Mouse (Mus musculus): Measurements from ENCODE around the gene Pla2g2d. TPM values are rescaled to one million over a fixed set of nuclear protein-coding genes. Genes with fewer than 3 reads are reported as not detected.

Gene Pla2g2d
- polyA plus RNA-seq, 1 experiment from 2014 or later, result 1.5 TPM

DNA sequence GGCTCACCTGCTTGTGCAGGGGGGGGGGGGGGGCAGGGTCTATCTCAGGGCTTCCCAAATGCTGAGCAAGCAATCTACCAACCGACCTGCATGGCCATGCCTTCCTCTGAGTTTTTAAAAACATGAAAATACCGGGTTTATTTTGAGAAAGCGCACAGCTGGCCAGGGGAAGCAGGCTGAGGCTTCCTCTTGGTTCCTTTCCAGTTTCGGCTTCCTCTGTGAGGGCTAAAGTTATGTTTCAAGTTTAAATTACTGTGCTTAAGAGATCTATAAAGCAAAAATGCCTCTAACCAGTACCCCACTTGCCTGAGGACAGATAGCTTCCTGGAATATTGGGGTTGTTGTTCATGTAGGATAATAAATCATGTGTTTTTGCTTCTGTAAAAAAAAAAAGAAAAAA is 10.6 kb downstream of the Pla2g2d start:
- ATAC-seq (ENCODE audit: low FRiP score, low read depth), result no peak
- no peaks in the 10 kb centered on the region; the same call in 1 of the 2 replicates for H3K27me3 ChIP-seq (replicated peaks)
- H3K9ac ChIP-seq, result no peak overlapping the region
- no peaks in the 10 kb centered on the region for H3K9me3 ChIP-seq
- H3K4me3 ChIP-seq, result no peak overlapping the region
- no peaks in the 10 kb centered on the region for H3K36me3 ChIP-seq
- H3K27ac ChIP-seq, result no peak overlapping the region
- no peaks in the 10 kb centered on the region for H3K4me1 ChIP-seq
- WGBS, result 70% methylated on average over 4 of the region's 4 CpGs
- no peak overlapping the region for H3K4me2 ChIP-seq (replicated peaks)

DNA sequence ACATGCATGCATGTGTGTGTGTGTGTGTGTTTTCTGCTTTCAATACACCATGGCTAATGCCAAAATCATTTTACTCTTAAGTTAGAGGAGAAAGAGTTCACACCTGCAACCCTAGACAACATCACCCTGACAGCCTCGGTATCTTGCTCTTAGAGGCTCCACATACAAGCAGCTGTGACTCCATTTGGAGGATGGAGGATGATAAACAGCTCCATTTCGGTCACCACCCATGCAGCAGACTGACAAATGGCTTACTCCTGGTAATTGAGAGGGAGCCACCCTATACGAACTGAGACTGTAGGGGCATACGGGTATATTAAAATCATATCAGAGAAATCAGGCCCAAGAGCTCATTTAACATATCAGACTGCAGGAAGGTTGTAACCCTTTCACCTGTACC is 12.8 kb downstream of the Pla2g2d start:
- Histone ChIP-seq H3K4me2 (replicated peaks) (no peak overlapping the region), H3K4me1 (no peaks in the 10 kb centered on the region), H3K9me3 (no peaks in the 10 kb centered on the region), H3K36me3 (no peaks in the 10 kb centered on the region), H3K9ac (no peak overlapping the region), H3K27ac (no peak overlapping the region), H3K27me3 (replicated peaks) (no peaks in the 10 kb centered on the region; the same call in 1 of the 2 replicates), H3K4me3 (no peak overlapping the region)
- no peak for ATAC-seq (ENCODE audit: low FRiP score, low read depth)
- WGBS, result 82% methylated on average over 4 of the region's 4 CpGs

DNA sequence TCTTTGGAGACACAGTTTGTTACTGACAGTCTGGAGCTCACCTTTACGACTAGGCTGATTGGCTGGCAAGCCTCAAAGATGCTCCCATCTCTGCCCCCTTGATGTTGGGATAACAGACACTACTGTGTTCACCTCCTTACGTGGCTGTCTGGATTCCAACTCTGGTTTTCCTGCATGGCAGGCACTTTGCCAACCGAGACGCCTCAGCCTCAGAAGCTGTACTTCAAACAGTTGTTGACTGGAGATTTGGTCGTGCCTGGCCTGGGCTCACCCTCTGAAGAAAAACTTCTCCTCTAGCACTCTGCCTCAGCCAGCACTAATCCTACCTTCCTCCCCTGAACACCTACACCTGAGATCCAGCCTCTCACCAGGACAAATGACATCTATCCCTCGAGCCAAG is 15.9 kb downstream of the Pla2g2d start:
- no peak overlapping the region for H3K4me2 ChIP-seq (replicated peaks)
- 81% methylated on average over 6 of the region's 6 CpGs for WGBS
- H3K4me3 ChIP-seq, result no peak overlapping the region
- no peaks in the 10 kb centered on the region for H3K36me3 ChIP-seq
- no peak overlapping the region for H3K27ac ChIP-seq
- H3K27me3 ChIP-seq (replicated peaks), result no peaks in the 10 kb centered on the region; the same call in 1 of the 2 replicates
- no peak overlapping the region for H3K9ac ChIP-seq
- H3K4me1 ChIP-seq, result no peaks in the 10 kb centered on the region
- no peak for ATAC-seq (ENCODE audit: low FRiP score, low read depth)
- no peaks in the 10 kb centered on the region for H3K9me3 ChIP-seq

DNA sequence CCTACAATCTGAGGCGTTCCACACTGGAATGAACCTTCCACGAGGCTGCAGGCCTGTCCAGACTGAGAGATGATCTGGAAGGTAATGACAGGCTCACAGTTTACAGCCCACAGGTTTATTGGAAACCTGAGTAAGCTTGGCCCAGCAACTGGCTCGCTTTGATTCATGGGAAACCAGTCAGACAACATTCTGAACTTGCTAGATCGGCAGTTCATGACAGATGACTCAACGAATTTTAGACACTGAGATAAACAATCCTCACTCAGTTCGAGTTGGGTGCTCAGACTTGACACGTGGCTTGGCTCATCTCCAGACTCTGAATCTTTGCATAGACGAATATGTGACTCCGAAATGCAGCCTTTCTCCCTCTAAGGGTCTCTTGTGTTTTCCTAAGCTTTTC is 17.1 kb downstream of the Pla2g2d start:
- Histone ChIP-seq H3K9ac (no peak overlapping the region), H3K36me3 (no peaks in the 10 kb centered on the region), H3K4me2 (replicated peaks) (no peak overlapping the region), H3K27ac (no peak overlapping the region), H3K9me3 (no peaks in the 10 kb centered on the region), H3K4me3 (no peak overlapping the region), H3K27me3 (replicated peaks) (no peaks in the 10 kb centered on the region; the same call in 1 of the 2 replicates), H3K4me1 (no peaks in the 10 kb centered on the region)
- WGBS, result 74% methylated on average over 9 of the region's 9 CpGs
- ATAC-seq (ENCODE audit: low FRiP score, low read depth), result no peak

DNA sequence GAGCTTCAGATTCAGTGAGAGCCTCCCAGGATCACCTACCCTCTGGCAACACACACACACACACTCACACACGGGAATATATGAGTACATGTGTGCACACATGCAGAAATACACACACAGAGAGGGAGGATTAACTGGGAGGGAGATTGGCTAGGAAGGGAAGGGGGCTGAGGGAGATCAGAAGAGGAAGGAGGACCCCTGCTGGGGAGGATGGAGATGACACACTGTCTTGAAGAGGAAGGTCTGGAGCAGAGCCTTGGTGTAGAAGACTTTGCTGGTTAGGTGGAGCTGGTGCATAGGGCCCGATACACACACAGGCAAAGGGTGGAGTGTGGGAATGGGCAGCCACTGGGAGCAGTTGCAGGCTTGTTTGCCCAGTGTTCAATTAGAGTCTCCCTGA is 17.7 kb downstream of the Pla2g2d start:
- no peak overlapping the region for H3K4me3 ChIP-seq
- no peaks in the 10 kb centered on the region for H3K36me3 ChIP-seq
- 66% methylated on average over 2 of the region's 2 CpGs for WGBS
- no peaks in the 10 kb centered on the region for H3K27me3 ChIP-seq (replicated peaks)
- no peaks in the 10 kb centered on the region for H3K9me3 ChIP-seq
- no peak overlapping the region for H3K4me2 ChIP-seq (replicated peaks)
- H3K9ac ChIP-seq, result no peak overlapping the region
- no peak overlapping the region for H3K27ac ChIP-seq
- ATAC-seq (ENCODE audit: low FRiP score, low read depth), result no peak
- H3K4me1 ChIP-seq, result no peaks in the 10 kb centered on the region

DNA sequence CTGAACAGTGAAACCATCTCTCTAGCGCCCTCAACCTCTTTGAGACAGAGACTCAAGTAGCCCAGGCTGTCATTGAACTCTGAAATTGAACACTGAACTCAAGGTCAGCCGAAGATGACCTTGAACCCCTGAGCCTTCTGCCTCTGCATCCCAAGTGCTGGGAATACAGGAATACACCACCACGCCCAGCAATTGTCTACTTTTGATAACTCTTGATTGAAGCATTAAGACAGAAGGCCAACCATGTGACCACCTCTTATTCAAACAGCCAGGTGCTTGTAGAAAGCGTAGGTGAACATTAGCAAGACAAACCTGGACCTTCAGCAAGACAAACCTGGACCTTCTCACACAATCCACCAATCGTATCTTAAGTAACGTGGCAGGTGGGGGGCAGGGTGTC is 18.8 kb downstream of the Pla2g2d start:
- WGBS, result 87% methylated on average over 6 of the region's 6 CpGs
- no peaks in the 10 kb centered on the region for H3K36me3 ChIP-seq
- no peaks in the 10 kb centered on the region for H3K27me3 ChIP-seq (replicated peaks)
- H3K4me3 ChIP-seq, result no peak overlapping the region
- ATAC-seq (ENCODE audit: low FRiP score, low read depth), result no peak
- H3K4me1 ChIP-seq, result no peaks in the 10 kb centered on the region
- H3K9me3 ChIP-seq, result no peaks in the 10 kb centered on the region
- no peak overlapping the region for H3K4me2 ChIP-seq (replicated peaks)
- H3K27ac ChIP-seq, result no peak overlapping the region
- H3K9ac ChIP-seq, result no peak overlapping the region

DNA sequence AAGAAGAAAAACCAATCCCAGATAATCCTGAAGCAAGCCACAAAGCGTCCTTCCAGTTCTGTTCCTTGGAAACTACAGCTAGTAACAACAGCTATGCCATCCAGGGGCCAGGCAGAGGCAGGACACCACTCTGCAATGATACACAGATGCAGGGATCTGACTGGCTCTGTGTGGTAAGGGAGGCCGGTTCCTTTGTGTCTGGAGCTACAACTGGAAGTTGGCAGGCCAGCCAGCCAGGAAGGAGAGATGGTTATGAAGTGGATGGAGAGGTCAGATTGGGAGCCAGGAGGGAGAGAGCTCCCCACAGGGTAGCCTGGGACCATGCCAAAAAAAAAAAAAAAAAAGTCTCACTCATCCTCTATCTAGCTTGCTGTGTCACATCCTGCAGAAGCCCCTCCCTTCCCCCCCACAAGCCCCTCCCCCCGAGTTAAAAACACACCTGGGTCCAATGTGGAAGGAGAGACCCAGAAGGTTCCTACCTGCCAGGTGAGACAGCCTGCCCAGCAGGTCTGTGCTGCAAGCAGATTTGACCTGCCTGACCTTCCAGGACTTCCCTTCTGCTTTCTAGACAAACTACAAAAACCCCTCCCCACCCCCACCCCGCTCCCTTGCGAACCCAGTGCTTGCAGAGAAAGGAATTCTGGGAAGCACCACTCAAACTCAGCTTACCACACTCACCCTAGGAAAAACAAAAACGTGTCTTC is 21.1 kb downstream of the Pla2g2d start:
- no peaks in the 10 kb centered on the region for H3K27me3 ChIP-seq (replicated peaks)
- H3K27ac ChIP-seq, result no peak overlapping the region
- no peaks in the 10 kb centered on the region for H3K4me1 ChIP-seq
- H3K9ac ChIP-seq, result no peak overlapping the region
- no peaks in the 10 kb centered on the region for H3K36me3 ChIP-seq
- no peak overlapping the region for H3K4me3 ChIP-seq
- no peak for ATAC-seq (ENCODE audit: low FRiP score, low read depth)
- no peak overlapping the region for H3K4me2 ChIP-seq (replicated peaks)
- no peaks in the 10 kb centered on the region for H3K9me3 ChIP-seq
- 55% methylated on average over 6 of the region's 6 CpGs for WGBS

DNA sequence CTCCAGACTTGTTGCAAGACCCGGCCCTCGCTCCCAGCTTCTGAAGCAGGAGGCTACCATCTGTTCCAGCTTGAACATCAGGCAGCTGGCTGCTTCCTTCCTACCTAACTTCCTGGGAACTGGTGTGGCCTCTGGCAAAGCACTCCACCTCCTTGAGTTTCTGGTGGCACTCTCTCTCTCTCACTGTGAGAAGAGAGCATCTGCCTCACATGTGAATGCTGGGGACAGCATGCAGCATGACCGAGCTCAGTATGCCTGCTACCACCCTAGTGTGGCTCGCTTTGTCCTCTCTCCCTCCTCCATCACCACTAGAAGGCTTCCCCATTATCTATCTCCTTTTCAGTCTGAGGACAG is 21.7 kb downstream of the Pla2g2d start:
- ATAC-seq (ENCODE audit: low FRiP score, low read depth), result no peak
- no peaks in the 10 kb centered on the region for H3K36me3 ChIP-seq
- no peak overlapping the region for H3K4me2 ChIP-seq (replicated peaks)
- no peak overlapping the region for H3K9ac ChIP-seq
- no peak overlapping the region for H3K27ac ChIP-seq
- WGBS, result 79% methylated on average over 4 of the region's 4 CpGs
- no peaks in the 10 kb centered on the region for H3K9me3 ChIP-seq
- no peak overlapping the region for H3K4me3 ChIP-seq
- no peaks in the 10 kb centered on the region for H3K4me1 ChIP-seq
- H3K27me3 ChIP-seq (replicated peaks), result no peaks in the 10 kb centered on the region

DNA sequence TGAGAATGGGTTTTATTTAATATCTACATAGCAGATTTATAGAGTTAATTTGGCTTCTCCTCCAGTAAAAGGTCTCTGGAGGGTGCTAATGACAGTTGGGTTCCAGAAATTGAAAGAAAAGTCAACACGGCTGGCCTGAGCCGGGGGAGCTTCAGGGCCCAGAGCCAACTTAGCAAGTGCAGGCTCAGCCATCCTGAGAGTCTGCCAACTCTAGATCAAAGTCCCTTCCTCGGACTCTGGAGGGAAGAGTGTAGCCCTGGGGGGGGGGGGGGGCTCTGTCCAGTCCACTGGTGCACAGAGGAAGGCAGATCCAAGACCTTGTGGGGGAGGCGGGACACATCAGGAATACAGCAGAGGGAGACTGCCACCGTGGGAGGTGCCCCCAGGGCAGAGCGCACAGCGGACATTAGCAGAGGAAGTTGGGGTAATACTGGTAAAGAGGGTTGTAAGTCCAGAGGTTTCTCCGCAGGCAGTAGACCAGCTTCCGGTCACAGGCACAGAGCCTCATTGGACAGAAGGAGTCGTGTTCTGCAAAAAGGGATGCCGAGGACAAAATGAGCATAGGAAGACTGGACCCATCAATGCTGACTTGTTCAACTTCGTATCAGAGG is 24.7 kb downstream of the Pla2g2d start:
- no peaks in the 10 kb centered on the region for H3K27me3 ChIP-seq (replicated peaks)
- H3K4me3 ChIP-seq, result no peak overlapping the region
- 63% methylated on average over 12 of the region's 12 CpGs for WGBS
- H3K27ac ChIP-seq, result no peak overlapping the region
- no peaks in the 10 kb centered on the region for H3K36me3 ChIP-seq
- H3K9ac ChIP-seq, result no peak overlapping the region
- no peaks in the 10 kb centered on the region for H3K4me1 ChIP-seq
- no peaks in the 10 kb centered on the region for H3K9me3 ChIP-seq
- no peak overlapping the region for H3K4me2 ChIP-seq (replicated peaks)
- ATAC-seq (ENCODE audit: low FRiP score, low read depth), result no peak

DNA sequence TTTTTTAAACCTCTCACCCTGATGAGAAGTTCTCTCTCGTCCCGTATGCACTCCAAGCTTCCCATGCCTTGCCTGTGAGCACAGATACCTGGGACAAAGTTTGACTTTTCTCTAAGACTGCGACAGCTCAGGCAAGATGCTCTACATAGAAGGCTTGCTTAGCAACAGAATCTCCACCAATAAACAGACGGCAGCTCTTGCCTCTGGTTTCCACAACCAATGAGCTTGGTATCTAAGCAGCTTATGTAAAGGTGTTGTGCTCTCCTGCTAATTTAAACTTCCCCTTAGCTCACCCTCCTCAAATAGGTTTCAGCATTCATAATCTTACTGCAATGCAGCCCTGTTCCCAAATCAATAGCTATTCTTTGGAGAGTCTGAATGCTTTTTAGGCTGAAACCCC is 26.1 kb downstream of the Pla2g2d start:
- Histone ChIP-seq H3K36me3 (no peaks in the 10 kb centered on the region), H3K4me2 (replicated peaks) (no peak overlapping the region), H3K4me1 (no peaks in the 10 kb centered on the region), H3K9ac (no peak overlapping the region), H3K9me3 (no peaks in the 10 kb centered on the region), H3K27ac (no peak overlapping the region), H3K4me3 (no peak overlapping the region), H3K27me3 (replicated peaks) (no peaks in the 10 kb centered on the region)
- 81% methylated on average over 4 of the region's 4 CpGs for WGBS
- ATAC-seq (ENCODE audit: low FRiP score, low read depth), result no peak

DNA sequence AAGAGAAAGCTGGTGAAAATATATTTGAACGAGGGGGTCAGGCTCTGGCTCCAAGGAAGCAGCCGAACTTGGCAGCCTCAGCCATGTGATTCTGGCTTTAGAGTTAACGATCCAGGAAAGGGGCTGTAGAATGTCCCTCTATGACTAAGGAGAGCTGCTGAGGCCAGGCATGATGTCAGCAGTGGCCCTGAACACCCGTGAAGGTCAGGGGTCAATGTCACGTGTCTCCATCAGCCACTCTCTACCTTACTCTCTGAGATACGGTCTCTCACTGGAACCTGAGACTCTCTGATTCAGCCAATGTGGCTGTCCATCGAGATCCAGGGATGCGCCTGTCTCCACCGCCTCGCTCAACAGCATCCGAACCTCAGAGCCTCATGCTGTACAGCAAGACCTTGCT is 27.4 kb downstream of the Pla2g2d start:
- Histone ChIP-seq H3K9ac (no peak overlapping the region), H3K36me3 (no peaks in the 10 kb centered on the region), H3K4me3 (no peak overlapping the region), H3K4me1 (no peaks in the 10 kb centered on the region), H3K27ac (no peak overlapping the region), H3K27me3 (replicated peaks) (no peaks in the 10 kb centered on the region), H3K4me2 (replicated peaks) (no peak overlapping the region), H3K9me3 (no peaks in the 10 kb centered on the region)
- WGBS, result 89% methylated on average over 11 of the region's 11 CpGs
- no peak for ATAC-seq (ENCODE audit: low FRiP score, low read depth)

DNA sequence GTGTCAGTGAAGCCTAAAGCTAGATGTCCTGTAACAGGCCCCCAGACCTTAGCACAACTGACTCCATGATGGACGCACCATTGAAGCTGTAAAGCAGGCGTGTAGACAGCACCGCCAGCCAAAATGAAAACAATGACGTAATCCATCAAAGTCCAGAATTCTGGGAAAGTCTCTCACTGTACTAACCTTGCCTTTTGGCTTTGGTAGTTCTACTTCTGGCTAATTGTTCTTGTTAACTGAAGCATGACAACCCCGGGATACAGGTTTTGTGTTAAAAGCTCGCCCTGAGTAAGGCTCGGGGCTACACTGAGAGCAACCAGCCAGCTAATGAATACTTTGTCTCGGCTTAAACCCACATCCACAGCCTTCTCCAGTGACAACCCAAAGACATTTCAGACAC is 29.7 kb downstream of the Pla2g2d start:
- H3K36me3 ChIP-seq, result no peaks in the 10 kb centered on the region
- H3K4me1 ChIP-seq, result no peaks in the 10 kb centered on the region
- no peak overlapping the region for H3K4me2 ChIP-seq (replicated peaks)
- no peaks in the 10 kb centered on the region for H3K27me3 ChIP-seq (replicated peaks)
- H3K9me3 ChIP-seq, result no peaks in the 10 kb centered on the region
- 32% methylated on average over 8 of the region's 8 CpGs for WGBS
- H3K27ac ChIP-seq, result no peak overlapping the region
- H3K4me3 ChIP-seq, result no peak overlapping the region
- H3K9ac ChIP-seq, result no peak overlapping the region
- no peak for ATAC-seq (ENCODE audit: low FRiP score, low read depth)

DNA sequence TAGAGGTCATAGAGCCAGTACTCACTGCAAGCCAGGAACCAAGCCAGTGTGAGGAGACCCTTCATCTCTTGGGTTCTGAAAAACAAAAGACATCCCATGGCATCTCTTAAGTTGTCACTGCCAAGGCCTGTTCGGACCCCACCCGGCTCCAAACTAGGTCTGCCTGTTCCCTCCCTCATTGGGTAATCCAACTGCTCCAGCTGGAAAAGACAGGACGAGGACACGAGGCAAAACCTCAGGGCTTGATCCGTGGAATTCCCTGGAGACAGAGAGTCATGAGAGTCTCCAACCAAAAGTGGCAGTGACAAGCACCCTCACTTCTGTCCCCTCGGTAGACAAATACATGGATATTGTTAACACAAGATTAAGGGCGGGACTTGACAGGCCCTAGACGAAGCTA is 30.6 kb downstream of the Pla2g2d start:
- H3K27ac ChIP-seq, result no peak overlapping the region
- H3K4me1 ChIP-seq, result no peaks in the 10 kb centered on the region
- 86% methylated on average over 8 of the region's 8 CpGs for WGBS
- H3K27me3 ChIP-seq (replicated peaks), result no peaks in the 10 kb centered on the region
- H3K4me3 ChIP-seq, result no peak overlapping the region
- no peaks in the 10 kb centered on the region for H3K36me3 ChIP-seq
- H3K4me2 ChIP-seq (replicated peaks), result no peak overlapping the region
- H3K9ac ChIP-seq, result no peak overlapping the region
- no peaks in the 10 kb centered on the region for H3K9me3 ChIP-seq
- no peak for ATAC-seq (ENCODE audit: low FRiP score, low read depth)
